Mouse (Mus musculus): ENCODE measurements around the gene Gm44973.
"Not testable (repeated sequence)": the region's sequence is repeated elsewhere in the genome, so short reads cannot be mapped to it uniquely, and the experiment has no call there.

Gene Gm44973

DNA sequence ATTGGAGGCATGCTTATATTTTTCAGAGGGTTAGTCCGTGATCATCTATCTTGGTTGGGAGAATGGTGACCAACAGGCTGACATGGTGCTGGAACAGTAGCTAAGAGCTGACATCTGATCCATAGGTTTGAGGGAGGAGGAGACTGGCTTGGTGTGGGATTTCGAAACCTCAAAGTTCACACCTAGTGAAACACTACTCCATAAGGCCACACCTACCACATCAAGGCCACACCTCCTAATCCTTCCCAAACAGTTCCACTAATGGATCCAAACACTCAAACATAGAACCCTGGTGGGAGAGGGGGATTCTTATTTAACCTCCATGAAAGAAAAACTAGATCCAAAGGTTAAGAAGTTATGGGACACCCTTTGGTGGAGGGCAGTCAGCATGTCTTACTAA lies 1.6 kb downstream of the Gm44973 start:
- no peak for DNase-seq (ENCODE audit: low spot score in 2 of 2)

DNA sequence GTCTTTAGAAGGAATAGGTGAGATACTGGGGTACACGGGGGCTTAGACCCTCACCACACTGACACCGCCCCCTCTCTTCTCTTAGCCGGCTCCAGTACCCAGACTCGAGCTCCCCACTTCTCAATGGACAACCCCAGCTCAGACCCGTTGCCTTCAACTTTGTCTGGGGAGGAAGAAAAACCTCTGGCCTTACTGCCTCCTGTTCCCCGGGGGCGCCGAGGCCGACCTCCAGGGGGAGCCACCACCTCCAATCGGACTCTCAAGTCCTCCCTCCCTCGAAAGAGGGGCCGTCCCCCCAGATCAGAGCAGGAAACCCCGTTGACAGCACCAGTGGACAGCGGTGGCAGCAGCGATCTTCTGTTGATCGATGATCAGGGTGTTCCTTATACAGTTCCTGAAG lies 2.1 kb downstream of the Gm44973 start:
- DNase-seq (ENCODE audit: low spot score in 2 of 2): peak in 1 of 2 experiments; percentile 52

DNA sequence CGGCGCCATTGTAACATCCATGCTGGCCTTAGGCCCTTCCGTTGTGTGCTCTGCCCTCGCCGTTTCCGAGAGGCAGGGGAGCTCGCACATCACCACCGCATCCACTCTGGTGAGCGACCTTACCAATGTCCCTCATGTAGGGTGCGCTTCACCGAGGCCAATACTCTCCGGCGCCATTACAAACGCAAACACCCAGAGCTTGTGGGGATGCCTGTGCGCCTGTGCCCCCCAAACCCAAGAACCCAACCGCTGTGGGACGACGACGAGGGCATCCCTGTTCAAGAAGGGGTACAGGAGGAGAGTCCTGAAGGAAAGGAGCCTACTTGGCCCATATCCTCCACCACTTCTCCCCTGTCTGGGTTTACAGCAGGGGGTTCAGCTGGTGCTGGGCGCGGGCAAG lies 2.6 kb downstream of the Gm44973 start:
- peak in 1 of 2 experiments; percentile 38 for DNase-seq (ENCODE audit: low spot score in 2 of 2)

DNA sequence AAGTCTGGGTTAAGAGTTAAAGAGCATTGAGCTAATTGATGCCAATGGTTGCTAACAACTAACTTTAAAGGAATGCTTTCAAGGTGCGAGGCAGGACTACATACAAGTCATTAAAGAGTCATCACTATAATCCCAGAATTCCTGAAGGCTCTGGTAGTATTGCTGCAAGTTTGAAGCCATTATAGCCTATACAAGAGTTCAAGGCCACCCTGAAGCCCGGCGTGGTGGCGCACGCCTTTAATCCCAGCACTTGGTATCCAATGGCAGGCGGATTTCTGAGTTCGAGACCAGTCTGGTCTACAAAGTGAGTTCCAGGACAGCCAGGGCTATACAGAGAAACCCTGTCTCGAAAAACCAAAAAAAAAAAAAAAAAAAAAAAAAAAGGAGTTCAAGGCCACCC lies 4.3 kb downstream of the Gm44973 start:
- DNase-seq (ENCODE audit: low spot score in 2 of 2): not testable (repeated sequence)

DNA sequence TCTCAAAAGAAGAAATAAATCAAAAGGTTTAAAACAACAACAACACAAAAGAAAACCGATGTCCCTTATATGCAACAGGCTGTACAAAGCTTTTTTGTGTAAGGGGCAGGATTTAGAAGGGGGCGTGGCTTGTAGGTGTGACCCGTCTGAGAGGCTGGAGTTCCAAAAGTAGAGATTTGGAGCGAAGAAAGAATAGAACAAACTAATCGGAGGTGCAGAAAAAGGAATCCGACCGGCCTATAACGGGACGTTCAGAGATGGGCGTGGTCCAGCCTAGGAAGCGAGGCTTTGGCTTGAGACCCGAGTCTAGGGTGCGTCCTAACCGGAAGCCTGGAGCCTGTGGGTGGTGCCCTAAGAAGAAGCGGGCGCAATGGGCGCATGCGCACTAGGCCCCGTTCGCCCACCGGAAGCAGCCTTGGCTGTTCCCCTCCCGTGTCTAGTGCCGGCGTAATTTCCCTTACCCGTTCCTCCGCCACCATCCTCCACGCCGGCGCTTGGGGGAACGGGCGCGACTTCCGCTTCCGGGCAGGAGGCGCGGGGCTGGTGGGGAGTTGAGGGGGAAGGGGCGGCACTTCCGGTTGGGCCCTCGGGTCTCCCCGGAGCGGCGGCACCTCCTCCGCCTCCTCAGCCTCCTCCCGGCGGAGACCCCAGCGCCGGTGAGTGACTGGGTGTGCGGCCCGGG lies 4.8 kb downstream of the Gm44973 start, which contains the start of the genes Zfp865 and Ccdc106:
Gene Zfp865, plus strand, starts transcription at position 377 of the 682 bp plus-strand sequence.
Gene Ccdc106, plus strand, starts transcription at position 554 of the 682 bp plus-strand sequence.
- peak; percentile 99 for DNase-seq (ENCODE audit: low spot score in 2 of 2)

DNA sequence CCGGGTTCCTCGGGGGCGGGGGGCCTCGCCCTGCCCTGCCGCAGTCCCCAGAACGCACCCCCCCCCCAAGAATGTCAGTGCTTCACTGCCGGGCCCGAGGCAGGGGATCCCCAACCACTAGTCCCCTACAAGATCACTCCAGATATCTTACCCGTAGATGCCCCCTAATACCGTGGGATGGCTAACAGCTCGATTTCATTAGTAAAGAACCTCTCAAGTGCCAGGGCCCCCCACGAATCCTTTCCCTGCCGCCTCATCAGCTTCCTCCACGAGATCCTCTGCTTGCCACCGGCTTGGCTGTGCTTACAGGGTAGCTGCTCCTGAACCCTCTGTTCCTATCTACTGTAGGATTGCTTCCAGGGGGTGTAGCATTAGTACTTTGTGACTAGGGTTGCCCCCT lies 5.4 kb downstream of the Gm44973 start:
- DNase-seq (ENCODE audit: low spot score in 2 of 2): peak; percentile 45 to 50

DNA sequence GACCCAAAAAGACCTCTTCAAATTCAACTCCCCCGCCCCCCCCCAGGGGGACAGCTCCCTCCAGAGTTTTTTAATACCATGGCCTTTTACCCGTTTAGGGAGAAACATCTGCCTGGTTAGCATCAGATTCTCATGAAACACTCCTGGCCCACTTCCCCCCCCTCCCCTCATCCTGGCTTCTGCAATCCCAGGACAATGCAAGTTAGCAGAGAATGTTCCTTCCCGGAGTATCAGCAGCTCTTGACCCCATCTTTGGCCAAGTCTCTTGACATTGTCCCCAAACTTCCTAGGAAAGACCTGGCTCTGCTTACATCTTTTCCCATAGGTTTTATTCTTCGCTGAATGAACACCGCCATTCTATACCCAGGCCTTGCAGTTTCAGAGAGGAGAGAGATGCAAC lies 5.9 kb downstream of the Gm44973 start:
- no peak for DNase-seq (ENCODE audit: low spot score in 2 of 2)

DNA sequence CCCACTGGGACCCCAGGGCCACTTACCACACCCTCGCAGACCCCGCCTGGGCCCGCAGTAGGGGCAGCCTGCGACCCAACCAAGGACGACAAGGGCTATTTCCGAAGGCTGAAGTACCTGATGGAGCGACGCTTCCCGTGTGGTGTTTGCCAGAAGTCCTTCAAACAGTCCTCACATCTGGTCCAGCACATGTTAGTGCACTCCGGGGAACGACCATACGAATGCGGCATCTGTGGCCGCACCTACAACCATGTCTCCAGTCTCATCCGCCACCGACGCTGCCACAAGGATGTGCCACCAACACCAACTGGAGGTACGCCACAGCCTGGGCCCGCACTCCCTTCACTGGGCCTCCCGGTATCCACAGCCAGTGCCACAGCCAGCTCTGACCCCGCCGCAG lies 14.2 kb downstream of the Gm44973 start:
- DNase-seq (ENCODE audit: low spot score in 2 of 2): no peak

DNA sequence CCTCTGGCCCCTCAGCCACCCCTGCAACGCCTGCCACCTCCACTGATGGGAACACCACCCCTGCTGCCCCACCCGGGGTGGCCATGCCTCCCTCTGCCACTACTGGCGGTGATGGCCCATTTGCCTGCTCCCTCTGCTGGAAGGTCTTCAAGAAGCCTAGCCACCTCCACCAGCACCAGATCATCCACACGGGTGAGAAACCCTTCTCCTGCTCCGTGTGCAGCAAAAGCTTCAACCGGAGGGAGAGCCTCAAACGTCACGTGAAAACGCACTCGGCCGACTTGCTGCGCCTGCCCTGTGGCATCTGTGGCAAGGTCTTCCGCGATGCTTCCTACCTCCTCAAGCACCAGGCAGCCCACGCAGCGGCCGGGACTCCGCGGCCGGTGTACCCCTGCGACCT lies 14.7 kb downstream of the Gm44973 start:
- DNase-seq (ENCODE audit: low spot score in 2 of 2): no peak

DNA sequence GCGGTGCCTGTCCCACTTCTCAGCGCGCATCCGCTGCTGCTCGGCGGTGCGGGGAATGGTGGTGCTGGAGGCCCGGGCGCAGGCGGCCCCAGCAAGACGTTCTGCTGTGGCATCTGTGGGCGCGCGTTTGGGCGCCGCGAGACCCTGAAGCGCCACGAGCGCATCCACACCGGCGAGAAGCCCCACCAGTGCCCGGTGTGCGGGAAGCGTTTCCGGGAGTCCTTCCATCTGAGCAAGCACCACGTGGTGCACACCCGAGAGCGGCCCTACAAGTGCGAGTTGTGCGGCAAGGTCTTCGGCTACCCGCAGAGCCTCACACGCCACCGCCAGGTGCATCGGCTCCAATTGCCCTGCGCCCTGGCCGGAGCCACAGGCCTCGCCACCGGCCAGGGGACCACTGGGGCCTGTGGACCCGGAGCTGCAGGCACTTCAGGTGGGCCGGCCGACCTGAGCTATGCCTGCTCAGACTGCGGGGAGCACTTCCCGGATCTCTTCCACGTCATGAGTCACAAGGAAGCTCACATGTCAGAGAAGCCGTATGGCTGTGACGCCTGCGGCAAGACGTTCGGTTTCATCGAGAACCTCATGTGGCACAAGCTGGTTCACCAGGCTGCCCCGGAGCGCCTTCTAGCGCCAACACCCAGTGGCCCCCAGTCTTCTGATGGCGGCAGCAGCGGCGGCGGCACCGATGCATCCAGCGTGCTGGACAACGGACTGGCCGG lies 15.4 kb downstream of the Gm44973 start:
- DNase-seq (ENCODE audit: low spot score in 2 of 2): peak in 1 of 2 experiments; percentile 30

DNA sequence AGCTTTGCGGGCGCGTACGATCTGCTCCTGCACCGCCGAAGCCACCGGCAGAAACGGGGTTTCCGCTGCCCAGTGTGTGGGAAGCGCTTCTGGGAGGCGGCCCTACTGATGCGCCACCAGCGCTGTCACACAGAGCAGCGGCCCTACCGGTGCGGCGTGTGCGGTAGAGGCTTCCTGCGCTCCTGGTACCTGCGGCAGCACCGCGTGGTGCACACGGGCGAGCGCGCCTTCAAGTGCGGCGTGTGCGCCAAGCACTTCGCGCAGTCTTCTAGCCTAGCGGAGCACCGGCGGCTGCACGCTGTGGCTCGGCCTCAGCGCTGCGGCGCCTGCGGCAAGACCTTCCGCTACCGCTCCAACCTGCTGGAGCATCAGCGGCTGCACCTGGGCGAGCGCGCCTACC lies 16.2 kb downstream of the Gm44973 start:
- no peak for DNase-seq (ENCODE audit: low spot score in 2 of 2)

DNA sequence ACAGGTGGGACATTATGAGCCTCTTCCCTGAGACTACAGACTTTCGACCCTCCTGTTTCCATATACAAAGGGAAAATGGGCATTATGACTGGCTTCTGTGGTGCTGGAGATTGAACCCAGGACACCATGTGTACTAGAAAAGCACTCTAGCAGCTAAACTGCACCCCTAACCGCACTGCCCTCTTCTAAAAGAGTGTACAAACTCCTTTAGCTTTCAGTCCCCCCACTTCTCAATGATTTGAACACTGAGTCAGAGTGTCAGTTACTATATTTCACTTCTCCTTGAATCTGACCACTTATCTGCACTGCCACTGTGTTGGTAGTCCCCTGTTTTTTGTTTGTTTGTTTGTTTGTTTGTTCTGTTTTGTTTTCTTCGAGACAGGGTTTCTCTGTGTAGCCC lies 18.5 kb downstream of the Gm44973 start, which contains the start of gene 4632433K11Rik:
Gene 4632433K11Rik, plus strand, starts transcription at position 301 of the 400 bp plus-strand sequence.
- DNase-seq (ENCODE audit: low spot score in 2 of 2): no peak

DNA sequence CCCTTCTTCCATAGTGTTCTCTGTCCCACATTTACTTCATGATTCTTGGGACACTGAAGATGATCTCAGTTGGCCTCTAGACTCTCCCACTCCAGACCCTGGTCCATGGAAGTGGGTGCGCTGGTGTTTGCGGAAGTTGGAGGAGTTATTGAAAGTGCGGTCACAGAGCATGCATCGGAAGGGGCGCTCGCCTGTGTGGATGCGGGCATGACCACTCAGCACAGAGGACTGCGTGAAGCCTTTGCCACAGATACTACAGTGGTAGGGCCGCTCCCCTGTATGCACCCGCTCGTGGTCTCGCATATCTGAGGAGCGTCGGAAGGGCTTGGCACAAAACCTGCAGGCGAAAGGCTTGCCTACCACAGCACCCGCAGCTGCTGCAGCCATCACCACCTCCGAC lies 20.3 kb downstream of the Gm44973 start:
- no peak for DNase-seq (ENCODE audit: low spot score in 2 of 2)

DNA sequence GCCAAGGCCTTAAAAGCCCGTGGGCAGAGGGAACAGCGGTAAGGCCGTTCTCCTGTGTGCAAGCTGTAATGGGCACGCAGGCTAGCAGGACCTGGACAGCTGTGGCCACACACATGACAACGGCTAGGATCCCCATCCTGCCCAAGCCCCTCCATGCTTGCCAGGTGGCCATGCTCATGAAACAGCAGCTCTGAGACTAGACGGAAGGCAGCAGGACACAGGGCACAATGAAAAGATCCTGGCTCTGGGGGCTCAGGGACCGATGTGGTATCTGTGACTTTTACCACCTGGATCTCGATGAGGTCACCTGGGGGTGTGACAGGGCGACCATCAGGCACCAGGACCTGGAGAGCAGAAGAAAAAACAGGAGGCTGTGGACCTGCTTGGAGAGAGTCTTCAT lies 20.8 kb downstream of the Gm44973 start:
- peak in 1 of 2 experiments; percentile 41 for DNase-seq (ENCODE audit: low spot score in 2 of 2)

DNA sequence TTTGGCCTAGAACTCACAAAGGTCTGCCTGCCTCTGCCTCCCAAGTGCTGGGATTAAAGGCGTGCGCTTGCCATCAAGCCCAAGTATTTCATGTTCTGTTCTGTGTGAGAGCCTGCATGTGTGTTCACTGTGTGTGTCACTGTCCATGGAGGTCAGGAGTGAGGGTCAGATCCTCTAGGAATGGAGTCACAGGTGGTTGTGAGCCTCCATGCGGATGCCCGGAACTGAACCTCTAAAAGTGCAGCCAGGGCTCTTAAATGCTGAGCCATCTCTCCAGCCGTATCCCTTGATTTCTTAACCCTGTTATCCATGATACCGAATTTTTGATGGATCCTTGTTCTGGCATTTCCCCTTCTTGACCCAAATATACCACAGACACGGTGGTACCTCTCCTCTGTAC lies 21.7 kb downstream of the Gm44973 start:
- DNase-seq (ENCODE audit: low spot score in 2 of 2): peak in 1 of 2 experiments; percentile 48

DNA sequence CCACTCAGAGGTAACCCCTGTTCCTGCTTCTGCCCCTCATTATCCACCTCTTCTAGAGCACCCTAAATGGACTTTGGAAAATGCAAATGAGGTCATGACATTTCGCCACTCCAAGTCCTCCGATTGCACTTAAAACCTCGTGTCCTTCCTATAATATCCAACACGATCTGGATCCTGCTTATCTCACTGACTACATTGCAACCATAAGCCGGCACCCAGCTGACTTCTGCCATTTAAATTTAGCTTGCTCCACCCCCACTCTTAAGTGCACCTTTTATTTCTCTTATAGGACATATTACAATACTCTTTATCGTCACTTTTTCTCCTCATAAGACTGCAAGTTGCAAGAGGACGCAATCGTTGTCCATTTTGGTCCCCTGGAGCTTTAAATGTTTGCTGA lies 22.2 kb downstream of the Gm44973 start:
- peak in 1 of 2 experiments; percentile 30 for DNase-seq (ENCODE audit: low spot score in 2 of 2)

DNA sequence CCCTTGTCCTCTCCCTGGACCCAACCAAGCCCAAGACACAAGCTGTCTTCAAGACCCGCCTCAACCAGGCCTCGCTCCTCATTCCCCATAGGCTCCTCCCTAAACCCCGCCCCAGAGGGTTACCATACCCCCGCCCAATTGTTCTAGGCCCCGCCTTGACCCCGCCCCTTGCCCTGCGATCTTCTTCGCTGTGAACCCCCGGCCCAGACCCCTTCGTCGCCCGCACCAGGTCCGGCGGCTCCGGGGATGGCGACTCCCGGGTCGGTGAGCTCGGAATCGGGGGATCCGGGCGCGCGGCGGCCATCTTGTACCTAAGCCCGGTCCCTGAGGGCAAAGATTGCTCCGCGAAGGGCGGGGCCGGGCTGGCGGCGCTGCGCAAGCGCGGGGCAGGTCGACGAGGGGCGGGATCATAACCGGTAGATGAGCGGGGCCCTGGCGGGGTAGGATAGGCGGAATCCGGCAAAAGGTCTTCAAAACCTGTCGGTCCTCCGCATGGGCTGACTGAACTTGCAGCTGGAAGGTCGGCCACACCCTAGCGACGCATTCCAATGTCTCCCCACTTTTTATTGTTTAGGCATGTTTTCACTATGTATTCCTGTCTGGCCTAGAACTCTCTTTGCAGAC lies 22.9 kb downstream of the Gm44973 start, which contains the start of gene Zfp784:
Gene Zfp784, minus strand, starts transcription at position 338 of the 624 bp plus-strand sequence.
- DNase-seq (ENCODE audit: low spot score in 2 of 2): peak; percentile 93

DNA sequence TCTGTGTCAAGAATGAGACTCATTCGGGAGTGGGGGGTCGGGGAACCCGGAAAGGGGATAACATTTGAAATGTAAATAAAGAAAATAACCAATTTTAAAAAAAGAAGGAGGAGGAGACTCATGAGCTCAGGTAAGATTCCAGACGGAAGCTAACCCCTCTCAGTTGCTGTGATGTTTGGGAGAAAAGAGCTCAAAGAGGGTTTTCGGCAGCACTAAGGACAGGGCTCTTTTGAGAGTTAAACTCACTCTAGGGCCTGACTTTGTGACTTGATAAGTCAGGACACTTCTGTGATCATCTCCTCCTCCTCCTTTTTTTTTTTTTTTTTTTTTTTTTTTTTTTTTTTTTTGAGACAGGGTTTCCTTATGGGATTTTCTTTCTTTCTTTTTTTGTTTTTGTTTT lies 23.6 kb downstream of the Gm44973 start:
- DNase-seq (ENCODE audit: low spot score in 2 of 2): no peak

DNA sequence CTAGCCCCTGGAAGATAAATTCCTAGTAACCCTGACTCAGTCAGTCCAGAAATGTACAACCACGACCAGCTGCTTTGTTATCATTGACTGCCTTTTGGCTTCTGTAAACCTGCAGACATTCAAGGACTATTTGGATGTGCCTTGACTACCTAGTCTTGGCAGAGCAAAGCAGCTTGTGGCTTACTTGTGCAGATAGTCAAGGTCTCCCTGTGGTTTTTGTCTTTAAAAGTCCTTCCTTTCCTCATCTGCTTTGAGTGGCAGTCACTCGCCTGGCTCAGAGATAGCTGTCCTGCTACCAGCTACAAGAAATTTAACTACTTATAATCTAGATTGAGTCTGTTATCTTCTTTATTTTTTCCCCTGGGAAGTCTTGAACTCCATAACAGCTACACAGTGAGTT lies 29.7 kb downstream of the Gm44973 start:
- no peak for DNase-seq (ENCODE audit: low spot score in 2 of 2)

DNA sequence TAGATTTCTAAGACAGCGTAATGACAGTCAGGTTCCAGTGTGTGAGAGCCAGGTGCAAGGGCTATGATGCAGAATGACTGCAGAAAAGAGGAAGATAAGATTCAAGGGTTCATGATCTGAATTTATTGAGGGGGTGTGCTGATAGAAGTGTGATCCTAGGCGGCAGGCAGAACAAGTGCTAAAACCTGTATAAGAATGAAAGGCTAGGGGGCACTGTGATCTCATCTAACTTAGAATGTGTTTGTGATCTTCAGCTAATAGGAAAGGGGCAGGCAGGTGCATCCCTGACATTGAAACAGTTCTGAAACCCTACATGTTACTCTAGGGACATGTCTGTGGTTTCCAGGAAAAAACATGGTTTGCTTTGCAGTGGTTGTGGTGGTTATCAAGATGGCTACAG lies 30.8 kb downstream of the Gm44973 start:
- no peak for DNase-seq (ENCODE audit: low spot score in 2 of 2)

DNA sequence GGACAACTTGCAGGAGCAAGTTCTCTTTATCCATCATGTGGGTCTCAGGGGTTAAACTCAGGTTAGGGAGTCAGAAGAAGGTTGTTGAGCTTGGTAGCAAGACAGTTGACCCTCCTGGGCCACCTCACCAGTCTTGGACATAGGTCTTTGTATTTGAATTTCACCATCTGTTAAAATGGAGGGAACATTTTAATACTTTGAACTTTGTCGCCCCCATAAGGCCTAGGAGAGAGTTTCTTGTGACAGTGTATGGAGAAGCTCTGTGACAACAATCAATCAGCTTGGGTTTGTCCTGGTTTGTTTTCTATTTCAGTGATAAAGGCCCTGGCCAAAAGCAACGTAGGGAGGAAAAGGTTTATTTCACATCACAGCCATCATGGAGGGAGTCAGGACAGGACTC lies 32.0 kb downstream of the Gm44973 start:
- no peak for DNase-seq (ENCODE audit: low spot score in 2 of 2)

All from right cerebral cortex, postnatal 10 days (tissue).